Mouse (Mus musculus) cortical plate, adult 2 months (tissue): Measurements from ENCODE around the gene BC107364.

Source experiments
- CTCF ChIP-seq: fragments of 200-500 bp; IDR thresholded peaks from 2 replicates; pipeline ENCODE4 v1.5.1; 2011; ENCODE audit warnings: mild to moderate bottlenecking, control low read depth, low read length; ENCODE audit not compliant: insufficient read depth; ENCODE audit errors: extremely low read depth
- POLR2A ChIP-seq: fragments of 200-500 bp; IDR thresholded peaks from 2 replicates; pipeline ENCODE4 v1.6.1; 2011; ENCODE audit warnings: mild to moderate bottlenecking, low read length, control low read depth; ENCODE audit not compliant: insufficient read depth; ENCODE audit errors: extremely low read depth

- TF ChIP-seq CTCF (no peak), POLR2A (no peak)
Measured at GRCm38 (mm10) chr3:96409701-96410246, 42.3 kb downstream of the BC107364 start.
